Mouse (Mus musculus): ENCODE measurements around the gene Olfr1223.
"Not testable (repeated sequence)": the region's sequence is repeated elsewhere in the genome, so short reads cannot be mapped to it uniquely, and the experiment has no call there.

The Olfr1223 gene

GRCm38 (mm10) chr2:89151460-89151859, at the start of gene Olfr1223:
Olfr1223 (minus strand) TSS chr2:89151560.
- no peak for DNase-seq (ENCODE audit: low spot score)

- DNase-seq (ENCODE audit: low spot score): no peak
Observed at GRCm38 (mm10) chr2:89199948-89200347, 48.6 kb upstream of the Olfr1223 start, which contains the start of gene Olfr1226. Olfr1226 (minus strand) TSS chr2:89200048.

GRCm38 (mm10) chr2:89196325-89196982, 45.1 kb upstream of the Olfr1223 start:
- no peak for DNase-seq (ENCODE audit: low spot score)

- no peak for DNase-seq (ENCODE audit: low spot score)
Observed at GRCm38 (mm10) chr2:89174569-89174968, 23.2 kb upstream of the Olfr1223 start, which contains the start of gene Olfr1225. Olfr1225 (minus strand) TSS chr2:89174669.

- not testable (repeated sequence) for DNase-seq (ENCODE audit: low spot score)
Observed at GRCm38 (mm10) chr2:89164711-89165110, 13.4 kb upstream of the Olfr1223 start.

GRCm38 (mm10) chr2:89163991-89164390, 12.6 kb upstream of the Olfr1223 start, which contains the start of gene Olfr1224-ps1:
Olfr1224-ps1 (minus strand) TSS chr2:89164091.
- not testable (repeated sequence) for DNase-seq (ENCODE audit: low spot score)

GRCm38 (mm10) chr2:89132954-89133353, 18.4 kb downstream of the Olfr1223 start, which contains the start of gene Olfr1222:
Olfr1222 (minus strand) TSS chr2:89133054.
- no peak for DNase-seq (ENCODE audit: low spot score)

- no peak for DNase-seq (ENCODE audit: low spot score)
Observed at GRCm38 (mm10) chr2:89117183-89117582, 34.2 kb downstream of the Olfr1223 start, which contains the start of gene Olfr1221. Olfr1221 (minus strand) TSS chr2:89117283.

GRCm38 (mm10) chr2:89106735-89107134, 44.6 kb downstream of the Olfr1223 start, which contains the start of gene Olfr1220:
Olfr1220 (minus strand) TSS chr2:89106835.
- DNase-seq (ENCODE audit: low spot score): no peak

GRCm38 (mm10) chr2:89105651-89106050, 45.7 kb downstream of the Olfr1223 start:
- no peak for DNase-seq (ENCODE audit: low spot score)

- no peak for DNase-seq (ENCODE audit: low spot score)
Observed at GRCm38 (mm10) chr2:89093848-89094247, 57.5 kb downstream of the Olfr1223 start.
